In the genomic region with DNA sequence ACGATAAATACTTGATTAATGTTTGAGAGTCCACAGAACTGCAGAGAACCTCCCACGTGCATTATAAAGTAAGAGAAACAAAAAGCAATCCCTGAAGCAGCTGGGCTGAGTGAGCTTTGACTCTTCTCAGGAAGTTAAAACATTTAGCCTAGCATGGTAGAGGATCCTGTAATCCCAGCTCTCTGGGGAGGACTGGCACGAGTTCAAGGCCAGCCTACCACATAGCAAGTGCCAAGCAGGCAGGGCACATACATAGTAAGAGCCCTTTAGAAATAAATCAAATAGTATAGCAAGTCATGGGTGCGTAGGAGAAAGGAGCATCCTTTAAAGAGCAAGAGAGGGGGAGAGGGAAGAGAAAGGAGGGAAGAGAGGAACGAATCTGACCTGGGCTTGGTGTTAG, we compare ENCODE assay signal across 17 mouse cellular contexts. TPM values are rescaled to one million over a fixed set of nuclear protein-coding genes. Genes with fewer than 3 reads are reported as not detected.
DNase-seq lines count a peak whose midpoint lies in the region; ATAC-seq lines count a peak whose summit lies in the region.
"Had no signal": no experiment of that assay in that cellular context is flagged by ENCODE, and none has a peak within 500 bp of the region (broad histone marks: within the 10 kb centered on the region; RNA-seq: fewer than 3 reads in every experiment).

No protein-coding gene starts in this region.

- peak; percentile 18 for DNase-seq in gastrocnemius, postnatal 10 days
- no peak for DNase-seq in gastrocnemius, adult 18-20 months (ENCODE audit: low spot score)
- peak; percentile 32 for DNase-seq in NIH3T3 (ENCODE audit: low read depth)
- DNase-seq in adrenal gland, adult 18-20 months (ENCODE audit: low spot score in 2 of 2) = peak; percentile 18 to 34
- DNase-seq in adrenal gland, postnatal 36 days = peak; percentile 71 to 72
- no peak for DNase-seq in cerebellum, adult 8-10 months
- DNase-seq: B cell, adult 2 months; embryo, embryonic 11 days; gastrocnemius, postnatal 25 days; heart, postnatal 36 days; kidney, adult 18-20 months; kidney, postnatal 4 days; liver, embryonic 13.5 days; lung, adult 2 months; lung, postnatal 14 days had no signal

- ATAC-seq in frontal cortex, adult (ENCODE audit: low TSS enrichment) = no peak
- ATAC-seq: forebrain, embryonic 13.5 days had no signal

RNA-seq across cellular contexts. Expression of a gene that starts 26.5 kb away (rescaled TPM):
- 1,000 to 10,000 TPM; 1,073 to 1,245 TPM for total RNA-seq in gastrocnemius, postnatal 10 days (2021)
- total RNA-seq in gastrocnemius, adult 18-20 months (2021) = 1,000 to 10,000 TPM; 2,870 to 2,899 TPM
- total RNA-seq in adrenal gland, adult 18-20 months (2021) = 10 to 100 TPM; 71.0 to 86.3 TPM
- total RNA-seq in adrenal gland, postnatal 36 days (2021) = 10 to 100 TPM; 59.9 to 65.4 TPM

RNA-seq across cellular contexts. Expression of a gene that starts 27.7 kb away (rescaled TPM):
- 10 to 100 TPM in 1 of 2 experiments, 1 to 10 TPM in 1; 9.6 to 13.3 TPM for total RNA-seq in gastrocnemius, postnatal 10 days (2021)
- total RNA-seq in gastrocnemius, adult 18-20 months (2021) = 1 to 10 TPM; 6.1 to 6.3 TPM
- total RNA-seq in adrenal gland, adult 18-20 months (2021) = 10 to 100 TPM; 16.3 to 16.9 TPM
- 10 to 100 TPM; 16.0 to 16.8 TPM for total RNA-seq in adrenal gland, postnatal 36 days (2021)

Comparison
In these comparisons a context has a peak if more than half of its experiments do, and no peak if none do; other contexts are left out.
1. DNase-seq: peak in gastrocnemius, postnatal 10 days (single experiment), NIH3T3 (single experiment), adrenal gland, adult 18-20 months (2 of 2) and adrenal gland, postnatal 36 days (2 of 2); none in gastrocnemius, adult 18-20 months (single experiment) and cerebellum, adult 8-10 months (single experiment).
2. RNA of a gene that starts 26.5 kb away (total RNA-seq): 2,870 to 2,899 TPM in gastrocnemius, adult 18-20 months and 1,073 to 1,245 TPM in gastrocnemius, postnatal 10 days; 71.0 to 86.3 TPM in adrenal gland, adult 18-20 months and 59.9 to 65.4 TPM in adrenal gland, postnatal 36 days; every median in the first group is over 10 times any median in the second.